Mouse (Mus musculus): ENCODE measurements at regions not wholly inside any gene's neighbourhood (a gene's known extent, or its start where the extent isn't known, plus 50 kb on each side); places are given as distances from the start of the nearest gene placed in this dataset.
"Not testable (repeated sequence)": the region's sequence is repeated elsewhere in the genome, so short reads cannot be mapped to it uniquely, and the experiment has no call there.

- no peak overlapping the region for H3K4me3 ChIP-seq
- H3K9ac ChIP-seq: no peak overlapping the region
- no peaks in the 10 kb centered on the region for H3K4me1 ChIP-seq
- WGBS: 79% methylated on average over 3 of the region's 3 CpGs
- no peaks in the 10 kb centered on the region for H3K36me3 ChIP-seq
- no peak overlapping the region for H3K27ac ChIP-seq
- H3K27me3 ChIP-seq: no peaks in the 10 kb centered on the region
- no peak overlapping the region for H3K4me2 ChIP-seq (replicated peaks)
- ATAC-seq (ENCODE audit: low FRiP score): no peak
- no peaks in the 10 kb centered on the region for H3K9me3 ChIP-seq (replicated peaks)
Measured at GRCm38 (mm10) chr13:5920422-5920821, 59.1 kb downstream of the Klf6 start.

GRCm38 (mm10) chr13:5931433-5931832 is 70.2 kb downstream of the Klf6 start:
- 93% methylated on average over 2 of the region's 2 CpGs for WGBS
- ATAC-seq (ENCODE audit: low FRiP score): no peak

GRCm38 (mm10) chr13:5937436-5937835 is 76.2 kb downstream of the Klf6 start:
- Histone ChIP-seq H3K4me2 (replicated peaks) (no peak overlapping the region), H3K9ac (no peak overlapping the region), H3K4me1 (no peaks in the 10 kb centered on the region), H3K27ac (no peak overlapping the region), H3K27me3 (no peaks in the 10 kb centered on the region), H3K36me3 (no peaks in the 10 kb centered on the region), H3K4me3 (no peak overlapping the region), H3K9me3 (replicated peaks) (no peaks in the 10 kb centered on the region)
- no peak for ATAC-seq (ENCODE audit: low FRiP score)
- 92% methylated on average over 2 of the region's 2 CpGs for WGBS

More at GRCm38 (mm10) chr13:5931433-5931832, 70.2 kb downstream of the Klf6 start:
- Histone ChIP-seq H3K4me1 (no peaks in the 10 kb centered on the region), H3K4me2 (replicated peaks) (no peak overlapping the region), H3K27me3 (no peaks in the 10 kb centered on the region), H3K9me3 (replicated peaks) (no peaks in the 10 kb centered on the region), H3K27ac (no peak overlapping the region), H3K4me3 (no peak overlapping the region), H3K36me3 (no peaks in the 10 kb centered on the region), H3K9ac (no peak overlapping the region)

DNA sequence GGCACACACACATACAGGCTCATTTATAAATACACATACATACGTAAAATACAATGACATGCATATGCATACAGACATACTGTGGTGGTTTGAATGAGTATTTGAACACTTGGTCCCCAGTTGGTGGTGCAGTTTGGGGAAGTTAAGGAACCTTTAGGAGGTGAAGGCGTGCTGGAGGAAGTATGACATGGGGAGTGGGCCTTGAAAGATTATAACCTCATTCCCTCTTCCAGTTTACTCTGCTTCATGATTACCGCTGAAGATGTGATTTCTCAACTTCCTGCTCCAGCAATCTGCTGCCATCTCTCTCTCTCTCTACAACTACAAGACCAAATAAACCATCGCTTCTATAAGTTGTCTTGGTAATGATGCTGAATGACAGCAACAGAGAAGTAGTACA is 76.7 kb downstream of the Klf6 start:
- H3K9ac ChIP-seq: no peak overlapping the region
- H3K4me1 ChIP-seq: no peaks in the 10 kb centered on the region
- H3K4me3 ChIP-seq: no peak overlapping the region
- no peak overlapping the region for H3K27ac ChIP-seq
- H3K9me3 ChIP-seq (replicated peaks): no peaks in the 10 kb centered on the region
- WGBS: 90% methylated on average over 4 of the region's 4 CpGs
- H3K27me3 ChIP-seq: no peaks in the 10 kb centered on the region
- no peak for ATAC-seq (ENCODE audit: low FRiP score)
- H3K4me2 ChIP-seq (replicated peaks): no peak overlapping the region
- no peaks in the 10 kb centered on the region for H3K36me3 ChIP-seq

GRCm38 (mm10) chr13:5939368-5939767 is 78.1 kb downstream of the Klf6 start:
- H3K27ac ChIP-seq: no peak overlapping the region
- H3K9me3 ChIP-seq (replicated peaks): no peaks in the 10 kb centered on the region
- H3K4me2 ChIP-seq (replicated peaks): no peak overlapping the region
- H3K4me1 ChIP-seq: no peaks in the 10 kb centered on the region
- 88% methylated on average over 3 of the region's 3 CpGs for WGBS
- H3K27me3 ChIP-seq: no peaks in the 10 kb centered on the region
- ATAC-seq (ENCODE audit: low FRiP score): no peak
- no peaks in the 10 kb centered on the region for H3K36me3 ChIP-seq
- no peak overlapping the region for H3K4me3 ChIP-seq
- H3K9ac ChIP-seq: no peak overlapping the region

DNA sequence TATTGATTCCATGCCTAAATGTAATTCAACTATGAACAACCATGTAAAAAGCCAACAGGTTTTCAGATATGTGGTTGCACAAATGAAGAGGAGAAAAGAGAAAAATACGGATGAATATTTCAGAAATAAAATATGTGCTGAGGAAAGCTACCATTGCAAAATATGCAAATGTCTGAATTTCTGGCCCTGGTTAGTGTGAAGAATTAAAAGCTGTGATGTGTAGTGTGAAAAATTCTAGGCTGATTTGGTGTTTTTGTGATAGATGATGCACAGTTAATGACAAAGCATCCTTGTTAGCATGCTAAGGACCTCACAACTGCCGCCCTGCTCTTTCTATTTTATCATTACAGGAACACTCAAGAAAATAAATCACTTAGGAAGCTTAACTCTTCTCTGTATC is 91.6 kb downstream of the Klf6 start:
- Histone ChIP-seq H3K4me2 (replicated peaks) (no peak overlapping the region), H3K27ac (no peak overlapping the region), H3K4me3 (no peak overlapping the region), H3K36me3 (no peaks in the 10 kb centered on the region), H3K9me3 (replicated peaks) (no peaks in the 10 kb centered on the region), H3K27me3 (no peaks in the 10 kb centered on the region), H3K9ac (no peak overlapping the region), H3K4me1 (no peaks in the 10 kb centered on the region)
- ATAC-seq (ENCODE audit: low FRiP score): no peak
- WGBS: 86% methylated on average over 2 of the region's 2 CpGs

GRCm38 (mm10) chr13:5955121-5955520 is 93.8 kb downstream of the Klf6 start:
- H3K4me2 ChIP-seq (replicated peaks); H3K27me3 ChIP-seq; H3K9ac ChIP-seq; H3K4me1 ChIP-seq; H3K9me3 ChIP-seq (replicated peaks); ATAC-seq (ENCODE audit: low FRiP score); H3K27ac ChIP-seq; H3K4me3 ChIP-seq; H3K36me3 ChIP-seq: not testable (repeated sequence)

GRCm38 (mm10) chr13:5956145-5956544 is 94.9 kb downstream of the Klf6 start:
- no peaks in the 10 kb centered on the region for H3K27me3 ChIP-seq
- no peak overlapping the region for H3K4me3 ChIP-seq
- H3K4me1 ChIP-seq: no peaks in the 10 kb centered on the region
- no peak for ATAC-seq (ENCODE audit: low FRiP score)
- H3K4me2 ChIP-seq (replicated peaks): no peak overlapping the region
- H3K9me3 ChIP-seq (replicated peaks): no peaks in the 10 kb centered on the region
- H3K9ac ChIP-seq: no peak overlapping the region
- H3K36me3 ChIP-seq: no peaks in the 10 kb centered on the region
- no peak overlapping the region for H3K27ac ChIP-seq
- WGBS: 50% methylated on average over 1 of the region's 1 CpGs

DNA sequence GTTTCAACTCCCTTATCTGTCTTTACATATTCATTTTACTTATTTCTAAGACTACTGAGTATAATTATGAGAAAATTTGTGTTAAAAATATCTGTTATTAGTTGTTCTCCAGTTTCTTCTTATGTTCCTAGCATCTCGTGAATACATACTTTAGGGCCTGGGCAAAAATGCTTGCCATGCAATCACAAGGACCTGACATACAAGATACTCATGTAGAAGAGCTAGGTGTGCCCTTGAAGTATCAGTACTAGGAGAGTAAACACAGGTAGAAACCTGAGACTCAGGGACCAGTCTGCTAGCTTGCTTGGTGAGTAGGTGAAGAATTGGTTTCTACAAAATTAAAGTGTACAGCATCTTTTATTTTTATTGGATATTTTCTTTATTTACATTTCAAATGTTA is 101.7 kb downstream of the Klf6 start:
- WGBS: 86% methylated on average over 1 of the region's 1 CpGs
- Histone ChIP-seq H3K4me1 (no peaks in the 10 kb centered on the region), H3K4me2 (replicated peaks) (no peak overlapping the region), H3K9ac (no peak overlapping the region), H3K9me3 (replicated peaks) (no peaks in the 10 kb centered on the region), H3K4me3 (no peak overlapping the region), H3K36me3 (no peaks in the 10 kb centered on the region), H3K27ac (no peak overlapping the region), H3K27me3 (no peaks in the 10 kb centered on the region)
- no peak for ATAC-seq (ENCODE audit: low FRiP score)

DNA sequence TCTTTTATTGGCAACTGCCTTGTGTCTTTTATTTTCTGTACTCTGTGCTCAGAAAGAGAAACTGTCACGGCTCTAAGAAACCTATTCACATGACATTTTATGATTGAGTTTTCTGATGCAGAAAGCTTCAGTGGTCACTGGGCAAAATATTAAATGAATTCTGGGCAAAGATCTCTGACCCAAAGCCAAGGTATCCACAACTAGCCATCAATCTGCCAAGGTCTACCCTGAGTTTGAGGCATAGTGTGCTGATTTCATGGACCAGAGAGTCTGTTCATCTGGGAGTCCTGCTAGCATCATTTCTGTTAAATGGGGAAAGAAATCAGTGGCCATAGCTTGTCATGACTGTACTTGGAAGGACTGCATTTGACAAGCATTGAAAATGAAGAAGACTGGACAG is 103.3 kb downstream of the Klf6 start:
- 74% methylated on average over 1 of the region's 1 CpGs for WGBS
- Histone ChIP-seq H3K27me3 (no peaks in the 10 kb centered on the region), H3K36me3 (no peaks in the 10 kb centered on the region), H3K4me3 (no peak overlapping the region), H3K4me2 (replicated peaks) (no peak overlapping the region), H3K9ac (no peak overlapping the region), H3K9me3 (replicated peaks) (no peaks in the 10 kb centered on the region), H3K4me1 (no peaks in the 10 kb centered on the region), H3K27ac (no peak overlapping the region)
- ATAC-seq (ENCODE audit: low FRiP score): no peak

GRCm38 (mm10) chr13:5978615-5979014 is 117.3 kb downstream of the Klf6 start:
- Histone ChIP-seq H3K27me3 (no peaks in the 10 kb centered on the region), H3K9ac (no peak overlapping the region), H3K27ac (no peak overlapping the region), H3K4me3 (no peak overlapping the region), H3K9me3 (replicated peaks) (no peaks in the 10 kb centered on the region), H3K4me1 (no peaks in the 10 kb centered on the region), H3K4me2 (replicated peaks) (no peak overlapping the region), H3K36me3 (no peaks in the 10 kb centered on the region)
- WGBS: 82% methylated on average over 1 of the region's 1 CpGs
- ATAC-seq (ENCODE audit: low FRiP score): no peak

GRCm38 (mm10) chr13:5987491-5987890 is 126.2 kb downstream of the Klf6 start:
- Histone ChIP-seq H3K9me3 (replicated peaks) (no peaks in the 10 kb centered on the region), H3K4me3 (no peak overlapping the region), H3K36me3 (no peaks in the 10 kb centered on the region), H3K27me3 (no peaks in the 10 kb centered on the region), H3K9ac (no peak overlapping the region), H3K27ac (no peak overlapping the region), H3K4me2 (replicated peaks) (no peak overlapping the region), H3K4me1 (no peaks in the 10 kb centered on the region)
- 93% methylated on average over 2 of the region's 2 CpGs for WGBS
- ATAC-seq (ENCODE audit: low FRiP score): no peak

DNA sequence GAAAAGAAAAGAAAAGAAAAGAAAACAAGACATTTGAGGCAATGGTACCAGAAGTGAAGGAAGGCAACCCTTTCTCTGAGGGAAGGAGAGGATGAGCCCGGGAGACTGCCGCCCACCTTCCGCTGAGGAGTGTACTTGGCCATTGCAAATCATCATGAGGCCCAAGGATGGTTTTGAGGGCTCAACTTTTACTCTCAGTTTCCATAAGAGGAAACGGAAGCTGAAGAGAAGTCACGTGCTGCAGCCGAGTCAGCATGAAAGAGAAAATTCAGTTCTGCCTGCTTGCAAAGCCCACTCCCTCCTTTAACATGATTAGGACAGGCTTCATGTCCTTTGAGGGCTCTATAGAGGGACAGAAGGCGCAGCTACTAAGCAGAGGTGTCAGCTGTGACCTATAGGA is 127.1 kb downstream of the Klf6 start:
- H3K36me3 ChIP-seq: no peaks in the 10 kb centered on the region
- no peak overlapping the region for H3K4me2 ChIP-seq (replicated peaks)
- ATAC-seq (ENCODE audit: low FRiP score): no peak
- H3K27me3 ChIP-seq: no peaks in the 10 kb centered on the region
- 85% methylated on average over 7 of the region's 7 CpGs for WGBS
- H3K27ac ChIP-seq: no peak overlapping the region
- H3K4me3 ChIP-seq: no peak overlapping the region
- H3K4me1 ChIP-seq: no peaks in the 10 kb centered on the region
- H3K9ac ChIP-seq: no peak overlapping the region
- H3K9me3 ChIP-seq (replicated peaks): no peaks in the 10 kb centered on the region
